Mouse (Mus musculus) induced T-regulatory cell, adult 2 months (primary cell): ENCODE results near the gene Vmn2r77.
"Not testable (repeated sequence)": the region's sequence is repeated elsewhere in the genome, so short reads cannot be mapped to it uniquely, and the experiment has no call there.

ENCODE experiments used
- DNase-seq: peaks from one replicate; pipeline ENCODE4 v3.0.0-alpha.2; 2012; ENCODE audit warnings: low read depth

Gene Vmn2r77

DNA sequence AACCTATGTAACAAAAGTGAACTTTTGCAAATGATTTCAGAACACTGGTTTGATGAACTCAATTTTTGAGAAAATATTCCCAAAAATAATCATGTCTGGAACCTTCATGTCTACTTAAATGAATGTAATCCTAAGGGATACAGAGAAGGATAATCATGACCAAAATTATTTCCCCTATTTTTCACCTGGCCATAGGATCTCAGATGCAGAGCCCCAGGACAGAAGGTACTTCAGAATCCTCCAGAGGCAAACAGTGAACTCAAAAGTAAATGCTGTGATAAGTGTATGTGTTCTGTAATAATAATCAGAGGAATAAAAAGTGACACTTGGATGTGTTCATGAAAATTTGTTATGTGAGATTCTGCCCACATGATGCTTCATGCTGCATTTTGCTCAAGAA, at the start of gene Vmn2r77:
TSS of gene Vmn2r77 (plus strand) at position 301 of the 400 bp plus-strand sequence.
- DNase-seq: no peak

DNA sequence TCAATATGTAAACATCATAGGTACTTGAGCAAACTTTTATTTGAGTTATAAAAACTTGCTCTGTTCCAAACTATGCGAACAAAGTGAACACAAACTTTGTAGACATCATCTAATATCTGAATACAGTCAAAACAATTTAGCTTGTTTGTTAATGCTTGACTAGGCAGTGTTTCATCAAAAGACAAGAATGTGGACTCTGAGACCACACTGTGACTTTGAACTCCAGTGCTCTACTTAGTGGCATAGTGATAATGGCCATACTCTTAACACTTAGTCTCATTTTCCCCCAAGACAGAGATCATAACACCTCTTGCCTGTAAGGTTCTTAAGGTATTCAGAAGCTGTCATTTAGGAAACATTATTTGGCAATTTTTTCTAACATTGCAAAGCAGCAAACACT, 34.1 kb upstream of the Vmn2r77 start:
- no peak for DNase-seq

DNA sequence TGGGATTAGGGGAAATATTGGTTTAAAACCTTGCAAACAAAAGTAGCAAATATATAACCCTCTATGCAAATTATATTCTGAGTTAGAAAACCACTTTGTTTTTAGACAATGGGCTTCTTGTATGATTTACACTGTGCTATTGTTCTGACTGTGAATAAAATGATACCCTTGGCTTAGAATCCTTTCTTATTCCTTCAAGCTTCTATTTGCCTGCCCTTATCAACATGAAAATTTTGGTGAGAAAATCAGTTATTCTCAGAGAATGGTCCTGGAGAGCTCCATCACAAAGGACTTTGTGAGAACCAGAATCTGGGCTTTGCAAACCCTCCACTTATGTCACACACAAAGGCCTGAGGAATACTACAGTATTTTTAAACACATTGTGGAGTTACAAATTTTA, 30.2 kb upstream of the Vmn2r77 start:
- DNase-seq: no peak

DNA sequence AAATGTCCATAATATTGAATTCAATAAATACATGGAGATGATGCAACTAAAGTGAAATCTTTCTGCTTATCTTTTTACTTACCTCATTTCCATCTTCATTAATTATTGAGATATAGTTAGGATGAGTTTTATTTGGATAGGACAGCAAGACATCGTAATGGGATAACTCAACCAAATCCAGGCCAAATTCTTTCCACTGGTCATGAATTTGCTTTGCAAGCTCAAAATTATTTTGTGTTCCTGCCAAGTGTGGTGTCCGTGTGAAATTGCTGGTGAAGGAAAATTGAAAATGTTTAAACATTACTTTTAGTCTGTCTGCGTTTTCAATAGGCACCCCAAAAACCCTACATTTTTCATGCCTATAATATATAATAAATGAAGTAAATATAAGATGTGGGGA, 23.2 kb upstream of the Vmn2r77 start:
- no peak for DNase-seq

DNA sequence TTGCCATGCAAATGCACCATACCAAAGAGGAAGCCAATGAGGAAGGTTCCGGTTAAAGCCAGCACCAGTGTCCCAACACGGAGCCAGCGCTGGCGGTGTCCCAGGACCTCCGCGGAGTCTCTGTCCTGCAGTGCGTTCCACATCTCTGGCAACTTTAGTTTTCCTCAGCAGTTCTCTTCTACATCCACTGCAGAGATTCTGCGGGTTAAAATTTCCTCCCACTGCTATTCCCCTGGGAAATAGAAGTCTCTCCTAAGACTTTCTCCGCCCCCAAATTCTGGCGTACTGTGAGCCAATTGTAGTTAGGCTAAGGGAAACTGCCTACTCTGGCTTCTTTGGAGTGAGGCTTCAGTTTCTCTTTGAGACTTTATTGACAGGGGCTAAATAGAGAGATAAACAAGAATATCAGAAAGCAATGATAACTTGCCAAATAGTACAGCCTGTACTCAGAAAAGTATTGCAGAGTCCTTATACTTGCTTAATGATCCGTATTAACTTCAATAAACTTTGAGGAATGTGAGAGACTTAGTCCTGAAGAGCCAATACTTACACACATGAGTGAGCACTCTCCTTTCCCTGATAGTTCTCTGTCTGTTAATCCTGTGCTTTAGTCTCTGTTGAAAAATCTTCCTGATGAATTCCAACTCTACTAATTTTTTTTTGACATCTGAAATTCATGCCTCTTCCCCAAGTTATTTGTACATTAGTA, 19.1 kb upstream of the Vmn2r77 start, which contains the start of gene Folh1:
TSS of gene Folh1 (minus strand) at position 327 of the 709 bp plus-strand sequence.
- DNase-seq: no peak

DNA sequence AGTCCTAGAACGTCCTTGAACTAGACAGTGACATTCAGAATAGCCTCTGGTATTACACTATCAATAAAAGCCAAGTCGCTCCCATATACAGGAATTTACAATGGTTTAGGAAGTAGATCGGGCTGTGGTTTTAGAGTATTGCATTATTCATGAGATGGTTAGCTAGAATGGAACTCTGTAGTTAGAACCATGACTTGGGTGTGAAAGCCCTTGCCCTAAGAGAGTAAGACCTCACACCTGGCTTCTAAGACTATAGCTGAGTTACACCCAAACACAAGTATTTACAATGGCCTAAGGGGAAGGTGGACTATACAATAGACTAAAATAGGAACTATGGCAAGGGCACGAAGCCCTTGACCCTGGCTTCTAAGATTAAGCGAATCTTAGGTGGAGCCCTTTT, 20.4 kb downstream of the Vmn2r77 start:
- DNase-seq: not testable (repeated sequence)

DNA sequence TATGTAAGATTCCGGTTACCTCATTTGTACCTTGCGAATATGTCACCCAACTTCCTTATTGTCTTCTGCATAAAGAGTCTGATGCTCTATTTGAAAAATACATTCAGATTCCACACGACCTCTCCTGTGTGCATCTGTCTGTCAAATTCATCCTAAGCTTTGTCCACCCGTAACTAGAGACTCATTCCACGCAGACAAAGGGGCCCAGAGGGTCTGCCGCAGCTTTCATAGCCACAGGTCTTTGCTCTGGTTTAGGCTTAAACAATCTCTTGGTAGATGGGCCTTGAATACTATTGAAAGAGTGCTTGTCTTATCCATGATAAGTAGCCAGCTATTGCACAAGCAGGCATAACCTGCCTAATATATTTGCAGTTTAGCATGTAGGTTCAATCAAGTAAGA, 20.9 kb downstream of the Vmn2r77 start:
- DNase-seq: not testable (repeated sequence)

DNA sequence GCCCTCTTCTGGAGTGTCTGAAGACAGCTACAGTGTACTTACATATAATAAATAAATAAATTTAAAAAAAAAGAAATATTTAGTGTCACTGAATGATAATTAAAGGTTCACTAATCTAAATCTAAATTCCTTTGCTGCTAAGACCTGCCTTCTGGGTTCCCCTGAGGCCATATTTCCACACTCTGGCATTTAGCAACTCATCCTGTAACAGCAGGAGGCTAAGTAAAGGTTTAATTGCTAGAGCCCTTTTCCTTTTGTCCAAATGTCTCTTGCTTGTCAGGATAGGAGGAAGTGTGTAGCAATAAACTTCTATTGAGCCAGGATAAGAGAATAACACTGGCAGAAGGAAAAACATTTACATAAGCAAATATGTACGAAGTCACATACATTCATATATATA, 21.6 kb downstream of the Vmn2r77 start:
- DNase-seq: no peak
